Mouse (Mus musculus): ENCODE measurements around the gene Khdc4.

GRCm38 (mm10) chr3:88758045-88758500 is 72.5 kb downstream of the Khdc4 start:
- no peak for TF ChIP-seq CTCF (IDR thresholded peaks at IDR 0.05; ENCODE audit: insufficient read depth, low read depth, low read length)
- no peak for TF ChIP-seq POLR2A (IDR thresholded peaks at IDR 0.05; ENCODE audit: insufficient read depth, low read depth, low read length)
